ENCODE assay signal across 27 mouse cellular contexts in the genomic region with DNA sequence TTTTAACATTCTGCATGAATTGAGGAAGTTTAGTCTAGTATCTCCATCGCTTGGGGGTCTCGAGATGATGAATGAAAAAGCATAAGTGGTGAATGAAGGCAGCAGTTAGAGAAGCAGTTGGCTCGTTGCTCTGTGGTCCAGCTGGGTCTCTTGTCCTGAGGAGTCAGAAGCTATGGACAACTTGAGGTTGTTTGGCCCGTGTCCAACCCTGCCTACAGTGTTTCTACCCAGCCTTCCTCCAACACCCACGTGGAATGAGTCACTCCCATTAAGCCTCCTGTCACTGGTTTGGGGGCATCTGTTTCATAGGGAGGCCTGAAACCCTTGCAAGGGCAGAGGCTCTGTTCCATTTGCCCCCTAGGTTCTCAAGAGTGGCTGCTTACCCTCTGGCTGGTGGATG. TPM values are rescaled to one million over a fixed set of nuclear protein-coding genes. Genes with fewer than 3 reads are reported as not detected.
DNase-seq lines count a peak whose midpoint lies in the region; ATAC-seq and TF ChIP-seq lines count a peak whose summit lies in the region.
"Had no signal": no experiment of that assay in that cellular context is flagged by ENCODE, and none has a peak within 500 bp of the region (broad histone marks: within the 10 kb centered on the region; RNA-seq: fewer than 3 reads in every experiment).

No protein-coding gene starts in this region.

- H3K4me2 ChIP-seq in hindbrain, postnatal 0 days (ENCODE audit: low read depth, low read length): no peak overlapping the region
- H3K4me2 ChIP-seq in hindbrain, embryonic 13.5 days: no peak overlapping the region
- H3K4me2 ChIP-seq: forebrain, embryonic 13.5 days; heart, embryonic 13.5 days; intestine, embryonic 15.5 days; lung, embryonic 15.5 days; midbrain, embryonic 12.5 days; neural tube, embryonic 13.5 days had no signal

- no peaks in the 10 kb centered on the region for H3K4me1 ChIP-seq in hindbrain, postnatal 0 days (ENCODE audit: insufficient read depth, low read length)
- H3K4me1 ChIP-seq in hindbrain, embryonic 13.5 days (replicated peaks): peaks cover 2% of the 10 kb centered on the region; the same call in 1 of the 2 replicates
- H3K4me1 ChIP-seq: forebrain, embryonic 13.5 days; heart, embryonic 13.5 days; intestine, embryonic 15.5 days; lung, embryonic 15.5 days had no signal

- H3K27ac ChIP-seq in hindbrain, postnatal 0 days: no peak overlapping the region
- H3K27ac ChIP-seq in hindbrain, embryonic 13.5 days: no peak overlapping the region
- H3K27ac ChIP-seq: forebrain, embryonic 13.5 days; gastrocnemius, adult 2 months; heart, embryonic 13.5 days; hindbrain, embryonic 10.5 days; intestine, embryonic 15.5 days; liver, embryonic 14.5 days; lung, embryonic 15.5 days; midbrain, embryonic 12.5 days; neural tube, embryonic 13.5 days had no signal

- H3K27me3 ChIP-seq in hindbrain, postnatal 0 days (ENCODE audit: insufficient read depth, low read length): no peaks in the 10 kb centered on the region
- H3K27me3 ChIP-seq in hindbrain, embryonic 13.5 days: peaks cover 18% of the 10 kb centered on the region

- TF ChIP-seq CTCF in hindbrain, postnatal 0 days (IDR thresholded peaks at IDR 0.05; ENCODE audit: low read depth): no peak

- no peak overlapping the region for H3K4me3 ChIP-seq in hindbrain, postnatal 0 days (ENCODE audit: low read length)
- H3K4me3 ChIP-seq in hindbrain, embryonic 13.5 days: no peak overlapping the region
- H3K4me3 ChIP-seq: forebrain, embryonic 13.5 days; gastrocnemius, adult 2 months; heart, embryonic 13.5 days; hindbrain, embryonic 10.5 days; intestine, embryonic 15.5 days; lung, embryonic 15.5 days; midbrain, embryonic 12.5 days; neural tube, embryonic 13.5 days had no signal

- no peaks in the 10 kb centered on the region for H3K36me3 ChIP-seq in hindbrain, postnatal 0 days (ENCODE audit: insufficient read depth, low read length)
- H3K36me3 ChIP-seq in hindbrain, embryonic 13.5 days: no peaks in the 10 kb centered on the region
- H3K36me3 ChIP-seq: heart, embryonic 13.5 days; intestine, embryonic 15.5 days; lung, embryonic 15.5 days; midbrain, embryonic 12.5 days; neural tube, embryonic 13.5 days had no signal

- 55% methylated on average over 5 of the region's 5 CpGs for WGBS in hindbrain, postnatal 0 days
- WGBS in hindbrain, embryonic 13.5 days: 74% methylated on average over 5 of the region's 5 CpGs

- ATAC-seq in hindbrain, postnatal 0 days: no peak
- ATAC-seq in hindbrain, embryonic 13.5 days (ENCODE audit: low FRiP score): no peak
- ATAC-seq: activated CD4-positive, CD25-positive, alpha-beta regulatory T cell, adult 4 months; forebrain, embryonic 13.5 days; hindbrain, embryonic 16.5 days; intestine, embryonic 15.5 days had no signal

- H3K9ac ChIP-seq in hindbrain, postnatal 0 days (replicated peaks; ENCODE audit: low read length): no peak overlapping the region
- H3K9ac ChIP-seq in hindbrain, embryonic 13.5 days: no peak overlapping the region
- H3K9ac ChIP-seq: forebrain, embryonic 13.5 days; heart, embryonic 13.5 days; intestine, embryonic 15.5 days; liver, embryonic 14.5 days; lung, embryonic 15.5 days; midbrain, embryonic 12.5 days; neural tube, embryonic 13.5 days had no signal

- H3K9me3 ChIP-seq in hindbrain, postnatal 0 days (ENCODE audit: low read length): no peaks in the 10 kb centered on the region
- H3K9me3 ChIP-seq in hindbrain, embryonic 13.5 days: no peaks in the 10 kb centered on the region
- H3K9me3 ChIP-seq: forebrain, embryonic 13.5 days; heart, embryonic 13.5 days; hindbrain, embryonic 10.5 days; intestine, embryonic 15.5 days; lung, embryonic 15.5 days; midbrain, embryonic 12.5 days; neural tube, embryonic 13.5 days had no signal

- peak; percentile 51 for DNase-seq in hindbrain, postnatal 0 days (ENCODE audit: low spot score)
- peak; percentile 86 for DNase-seq in 3T3-L1 (ENCODE audit: low read depth, low spot score)
- DNase-seq in 416B (ENCODE audit: low read depth): peak; percentile 64
- peak; percentile 13 for DNase-seq in adipocyte (ENCODE audit: low spot score)
- DNase-seq in testis, postnatal 10 days (ENCODE audit: low spot score): no peak
- DNase-seq: adrenal gland, adult 8-10 months; gastrocnemius, adult 2 months; gastrocnemius, postnatal 36 days; heart, adult 18-20 months; heart, postnatal 10 days; kidney, adult 2 months; kidney, postnatal 36 days; liver had no signal

RNA-seq across cellular contexts. Expression of gene Wnt3, which starts 16.0 kb away (rescaled TPM):
- total RNA-seq in hindbrain, postnatal 0 days (2014; rRNA removed): 9.0 and 12.5 TPM in 2 replicates
- polyA plus RNA-seq in hindbrain, postnatal 0 days (2015; fragmentation: Nextera tagmentation; extraction: Ambion mirVana): 11.1 and 11.6 TPM in 2 replicates
- polyA plus RNA-seq in hindbrain, embryonic 13.5 days (2015; fragmentation: Nextera tagmentation; extraction: Ambion mirVana): 7.9 and 9.8 TPM in 2 replicates
- total RNA-seq: gastrocnemius, postnatal 36 days; heart, adult 18-20 months; heart, postnatal 10 days; megakaryocyte, adult 5-6 weeks; MEL had no signal
- polyA plus RNA-seq: heart, embryonic 13.5 days; kidney, adult 2 months; kidney, embryonic 16.5 days had no signal

RNA-seq across cellular contexts. Expression of gene Wnt9b, which starts 40.3 kb away (rescaled TPM):
- total RNA-seq in hindbrain, postnatal 0 days (2014; rRNA removed): 2.6 and 2.7 TPM in 2 replicates
- polyA plus RNA-seq in hindbrain, postnatal 0 days (2015; fragmentation: Nextera tagmentation; extraction: Ambion mirVana): 0.86 and 1.0 TPM in 2 replicates
- 0.13 and 0.21 TPM in 2 replicates for polyA plus RNA-seq in hindbrain, embryonic 13.5 days (2015; fragmentation: Nextera tagmentation; extraction: Ambion mirVana)
- total RNA-seq: gastrocnemius, postnatal 36 days; megakaryocyte, adult 5-6 weeks; MEL had no signal
- polyA plus RNA-seq: activated CD4-positive, CD25-positive, alpha-beta regulatory T cell, adult 4 months; neural tube, embryonic 13.5 days had no signal
